Mouse (Mus musculus) heart, postnatal 36 days (tissue): Measurements from ENCODE around the gene Gm13289. TPM values are rescaled to one million over a fixed set of nuclear protein-coding genes. Genes with fewer than 3 reads are reported as not detected.
"Not testable (repeated sequence)": the region's sequence is repeated elsewhere in the genome, so short reads cannot be mapped to it uniquely, and the experiment has no call there.

Experiments used
- DNase-seq, 2 experiments: peaks; one replicate each; pipeline ENCODE4 v3.0.0; 2021 to 2022
- intact Hi-C: fragments of 180-260 bp; cut with DNase I; formaldehyde crosslinking; loops from one replicate; pipeline ENCODE4 v1.15.1; 2025
- total RNA-seq, 2 experiments: library from RNA; stranded (reverse); gene quantifications; 2 replicates each; pipeline ENCODE4 v1.2.3; 2021

Gene Gm13289
- total RNA-seq, result not detected

DNA sequence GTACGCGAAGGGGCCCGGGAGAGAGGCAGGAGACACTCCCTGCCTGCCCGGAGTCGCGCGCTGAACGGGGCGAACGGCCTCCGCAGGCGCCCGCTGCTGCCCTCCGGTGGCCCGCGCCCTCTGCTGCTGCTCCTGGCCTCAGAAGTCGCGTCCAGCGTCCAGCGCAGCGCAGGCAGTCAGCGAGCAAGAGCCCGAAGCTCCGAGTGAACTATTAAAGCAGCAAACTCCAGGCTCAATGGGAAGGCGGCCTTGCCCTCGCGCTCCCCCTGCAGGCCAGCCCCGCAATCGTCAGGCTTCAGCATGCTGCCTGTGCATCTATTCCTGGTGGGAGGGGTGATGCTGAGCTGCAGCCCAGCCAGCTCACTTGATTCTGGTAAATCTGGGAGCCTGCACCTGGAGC is at the start of gene Gm13289:
Gene Gm13289 (plus strand): TSS at position 301 of the 400 bp plus-strand sequence.
- intact Hi-C loops, DNase-seq: not testable (repeated sequence)

DNA sequence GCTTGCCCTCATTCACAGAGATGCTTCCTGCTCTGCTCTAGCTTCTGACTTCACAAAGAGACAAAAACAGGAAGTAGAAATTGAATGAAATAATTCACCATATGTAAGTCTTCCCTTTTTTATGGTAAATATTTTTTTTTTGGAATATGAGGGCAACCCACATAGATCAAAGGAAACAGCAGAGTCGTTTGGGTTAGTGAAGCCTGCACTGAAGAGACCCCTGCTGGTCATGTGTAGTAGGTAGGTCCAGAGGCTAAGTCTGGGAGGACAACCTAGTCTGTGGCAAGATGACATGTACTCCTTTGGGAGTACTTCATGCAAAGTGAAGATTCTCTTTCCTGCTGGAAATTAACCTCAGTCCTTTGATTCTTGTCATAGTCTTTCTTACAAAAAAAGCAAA is 49.4 kb upstream of the Gm13289 start:
- intact Hi-C loops, result loop anchor here (1.0 kb wide), 1 partner anchor 31 kb away; no protein-coding TSS in a partner anchor
- DNase-seq, result peak; percentile 32 to 40

DNA sequence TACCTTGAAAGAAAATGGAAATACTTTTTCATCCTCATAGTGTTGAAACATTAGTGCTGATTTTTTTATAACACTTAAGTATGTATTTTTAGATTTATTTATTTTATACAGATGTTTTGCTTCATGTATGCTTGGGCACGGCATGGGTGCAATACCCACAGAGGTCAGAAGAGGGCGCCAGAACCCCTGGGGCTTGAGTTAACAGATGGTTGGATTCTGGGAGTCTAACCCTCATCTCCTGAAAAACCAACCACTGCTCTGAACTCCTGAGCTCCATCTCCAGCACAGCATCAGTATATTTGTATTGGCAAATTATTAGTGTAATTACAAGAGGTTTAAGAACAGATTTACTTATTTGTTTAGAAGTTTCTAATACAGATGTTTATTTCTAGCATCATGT is 38.2 kb upstream of the Gm13289 start:
- DNase-seq, result peak; percentile 75 to 86
- intact Hi-C loops, result loop anchor here (1.0 kb wide), 1 partner anchor 19 kb away; no protein-coding TSS in a partner anchor

GRCm38 (mm10) chr4:88739036-88739435 is 37.7 kb upstream of the Gm13289 start:
- no peak for DNase-seq
- intact Hi-C loops, result no loop called here

- intact Hi-C loops, result loop anchor here (1.0 kb wide), 1 partner anchor 15 kb away; no protein-coding TSS in a partner anchor
- DNase-seq, result no peak
These were observed 35.3 kb upstream of the Gm13289 start for GRCm38 (mm10) chr4:88741426-88741825.

DNA sequence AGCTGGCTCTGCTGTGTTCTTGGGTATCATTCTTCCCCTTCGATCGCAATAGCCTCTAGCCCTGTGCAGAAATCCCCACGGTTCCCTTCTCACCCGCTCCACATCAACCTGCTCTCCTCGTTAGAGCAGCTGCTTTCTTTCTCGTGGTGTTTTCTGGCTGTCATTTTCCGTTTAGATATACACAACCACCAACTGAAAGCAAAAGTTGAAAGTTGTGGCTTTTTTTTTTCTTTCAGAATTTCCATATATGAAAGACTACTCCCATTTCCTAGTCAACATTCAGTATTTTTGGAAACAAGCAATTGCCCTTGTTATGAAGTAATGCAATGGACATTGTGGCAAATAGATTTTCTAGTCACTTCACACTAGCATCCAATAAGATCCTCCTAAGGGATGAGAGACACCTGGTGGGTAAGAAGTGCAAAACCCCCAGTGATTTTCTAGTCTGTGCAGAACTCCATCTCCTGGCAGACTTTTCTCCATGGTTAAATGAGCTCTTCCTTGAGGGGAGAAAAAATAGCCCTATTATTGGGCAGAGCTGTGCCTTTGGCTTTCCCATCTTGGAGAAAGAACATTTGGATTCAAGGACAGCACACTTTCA is 33.9 kb upstream of the Gm13289 start:
- DNase-seq, result no peak
- intact Hi-C loops, result no loop called here

DNA sequence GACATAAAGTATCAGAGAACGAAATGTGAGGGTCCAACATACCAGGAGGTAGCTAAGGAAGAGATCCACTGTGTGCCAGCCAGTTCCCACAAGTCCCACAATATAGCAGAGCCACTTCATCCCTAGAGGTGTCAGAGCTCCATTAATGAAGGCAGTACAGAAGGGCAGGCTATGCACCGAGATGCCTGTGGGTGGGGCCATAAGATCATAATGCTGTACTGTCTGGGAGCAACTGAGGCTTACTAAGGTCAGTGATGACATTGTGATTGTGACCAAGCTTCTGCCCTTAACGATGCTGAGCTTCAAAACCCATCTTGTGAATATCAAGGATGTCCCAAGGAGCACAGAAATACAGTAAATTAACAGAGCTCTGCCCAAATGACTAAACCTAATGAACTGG is 32.5 kb upstream of the Gm13289 start:
- no peak for DNase-seq
- intact Hi-C loops, result no loop called here

- intact Hi-C loops, result no loop called here
- DNase-seq, result no peak
These were observed 26.8 kb upstream of the Gm13289 start for GRCm38 (mm10) chr4:88749926-88750325.

DNA sequence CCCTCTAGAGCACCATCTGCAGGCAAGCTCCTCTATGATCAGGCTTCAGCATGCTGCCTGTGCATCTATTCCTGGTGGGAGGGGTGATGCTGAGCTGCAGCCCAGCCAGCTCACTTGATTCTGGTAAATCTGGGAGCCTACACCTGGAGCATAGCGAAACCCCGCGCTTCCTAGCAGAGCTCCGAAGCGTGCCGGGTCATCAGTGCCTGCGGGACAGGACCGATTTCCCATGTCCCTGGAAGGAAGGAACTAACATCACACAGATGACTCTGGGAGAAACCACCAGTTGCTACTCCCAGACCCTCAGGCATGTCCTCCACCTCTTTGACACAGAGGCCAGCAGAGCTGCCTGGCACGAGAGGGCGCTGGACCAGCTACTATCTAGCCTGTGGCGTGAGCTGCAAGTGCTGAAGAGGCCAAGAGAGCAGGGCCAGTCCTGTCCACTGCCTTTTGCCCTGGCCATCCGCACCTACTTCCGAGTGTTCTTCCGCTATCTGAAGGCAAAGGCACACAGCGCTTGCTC is 21.8 kb upstream of the Gm13289 start, which contains the start of gene Gm13271:
Gene Gm13271 (plus strand): TSS at position 51 of the 523 bp plus-strand sequence.
- intact Hi-C loops, result not testable (repeated sequence)
- peak; percentile 70 to 75 for DNase-seq

DNA sequence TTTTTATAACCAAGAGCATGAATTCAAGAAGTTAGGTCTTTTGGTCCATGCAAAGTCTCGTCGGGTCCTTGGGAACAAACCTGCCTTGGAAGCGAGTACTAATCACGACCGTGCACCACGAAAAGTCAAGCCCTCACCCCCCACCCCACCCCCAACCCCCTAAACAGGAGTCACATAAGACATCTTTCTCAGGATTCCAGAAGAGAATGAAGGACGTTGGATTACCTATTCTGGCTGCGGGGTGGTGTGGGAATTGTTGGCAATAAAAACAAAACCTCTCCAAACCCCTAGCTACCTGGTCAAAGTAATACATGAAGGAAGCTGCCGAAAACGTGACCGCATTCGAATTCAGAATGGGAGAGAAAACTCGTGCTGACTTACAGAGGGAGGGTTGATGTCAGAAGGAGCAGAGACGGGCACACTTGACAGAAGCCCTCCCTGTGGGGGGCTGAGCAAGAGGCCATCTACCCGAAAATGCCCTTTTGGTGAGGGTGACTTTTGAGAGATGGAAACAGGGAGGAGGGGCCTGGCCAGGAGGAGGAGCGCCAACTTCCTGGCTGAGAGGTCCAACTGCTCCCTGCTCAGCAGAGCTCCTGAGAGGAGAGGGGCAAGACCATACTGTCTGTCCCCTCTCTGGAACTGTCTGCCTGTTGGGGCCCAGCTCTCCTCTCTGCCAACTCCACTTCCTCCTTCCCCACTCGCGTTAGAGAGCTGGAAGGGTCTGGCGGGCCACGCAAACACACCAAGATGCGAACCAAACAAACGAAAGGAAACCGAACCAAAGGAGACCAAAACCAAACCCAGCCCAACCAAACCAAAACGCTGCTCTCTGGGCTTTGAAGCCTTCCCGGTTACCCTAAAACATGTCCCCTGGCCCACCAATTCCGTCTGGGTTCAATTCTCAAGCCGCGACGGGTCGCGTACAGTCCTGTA is 19.9 kb upstream of the Gm13289 start:
- peak; percentile 40 to 58 for DNase-seq
- intact Hi-C loops, result loop anchor here (1.0 kb wide), 2 partner anchors 16 to 19 kb away; no protein-coding TSS in a partner anchor

DNA sequence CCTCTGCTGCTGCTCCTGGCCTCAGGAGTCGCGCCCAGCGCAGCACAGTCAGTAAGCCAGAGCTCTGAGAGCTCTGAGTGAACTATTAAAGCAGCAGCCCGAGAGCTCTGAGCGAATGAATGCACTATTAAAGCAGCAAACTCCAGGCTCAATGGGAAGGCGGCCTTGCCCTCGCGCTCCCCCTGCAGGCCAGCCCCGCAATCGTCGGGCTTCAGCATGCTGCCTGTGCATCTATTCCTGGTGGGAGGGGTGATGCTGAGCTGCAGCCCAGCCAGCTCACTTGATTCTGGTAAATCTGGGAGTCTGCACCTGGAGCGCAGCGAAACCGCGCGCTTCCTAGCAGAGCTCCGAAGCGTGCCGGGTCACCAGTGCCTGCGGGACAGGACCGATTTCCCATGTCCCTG is 19.1 kb upstream of the Gm13289 start:
- peak; percentile 87 to 91 for DNase-seq
- intact Hi-C loops, result loop anchor here (1.0 kb wide), 1 partner anchor 19 kb away; no protein-coding TSS in a partner anchor

GRCm38 (mm10) chr4:88758751-88759150 is 18.0 kb upstream of the Gm13289 start:
- intact Hi-C loops, result not testable (repeated sequence)
- peak in 1 of 2 experiments; percentile 4 for DNase-seq

GRCm38 (mm10) chr4:88759610-88760268 is 17.0 kb upstream of the Gm13289 start, which contains the start of gene Gm13283:
TSS of gene Gm13283 (plus strand) at chr4:88760119.
- DNase-seq, result peak in 1 of 2 experiments; percentile 26
- intact Hi-C loops, result not testable (repeated sequence)

- peak; percentile 77 to 78 for DNase-seq
- intact Hi-C loops, result not testable (repeated sequence)
These were observed 16.3 kb upstream of the Gm13289 start for GRCm38 (mm10) chr4:88760431-88760830.

GRCm38 (mm10) chr4:88761776-88762175 is 14.9 kb upstream of the Gm13289 start:
- intact Hi-C loops, result not testable (repeated sequence)
- DNase-seq, result peak; percentile 51 to 59

- DNase-seq, result peak in 1 of 2 experiments; percentile 25
These were observed 14.4 kb upstream of the Gm13289 start for GRCm38 (mm10) chr4:88762341-88762740.

DNA sequence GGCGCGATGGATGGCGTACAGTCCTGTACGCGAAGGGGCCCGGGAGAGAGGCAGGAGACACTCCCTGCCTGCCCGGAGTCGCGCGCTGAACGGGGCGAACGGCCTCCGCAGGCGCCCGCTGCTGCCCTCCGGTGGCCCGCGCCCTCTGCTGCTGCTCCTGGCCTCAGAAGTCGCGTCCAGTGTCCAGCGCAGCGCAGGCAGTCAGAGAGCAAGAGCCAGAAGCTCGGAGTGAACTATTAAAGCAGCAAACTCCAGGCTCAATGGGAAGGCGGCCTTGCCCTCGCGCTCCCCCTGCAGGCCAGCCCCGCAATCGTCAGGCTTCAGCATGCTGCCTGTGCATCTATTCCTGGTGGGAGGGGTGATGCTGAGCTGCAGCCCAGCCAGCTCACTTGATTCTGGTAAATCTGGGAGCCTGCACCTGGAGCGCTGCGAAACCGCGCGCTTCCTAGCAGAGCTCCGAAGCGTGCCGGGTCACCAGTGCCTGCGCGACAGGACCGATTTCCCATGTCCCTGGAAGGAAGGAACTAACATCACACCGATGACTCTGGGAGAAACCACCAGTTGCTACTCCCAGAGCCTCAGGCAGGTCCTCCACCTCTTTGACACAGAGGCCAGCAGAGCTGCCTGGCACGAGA is 13.2 kb upstream of the Gm13289 start:
- intact Hi-C loops, result not testable (repeated sequence)
- peak; percentile 50 to 59 for DNase-seq

More at GRCm38 (mm10) chr4:88762341-88762740, 14.4 kb upstream of the Gm13289 start:
- intact Hi-C loops, result not testable (repeated sequence)

DNA sequence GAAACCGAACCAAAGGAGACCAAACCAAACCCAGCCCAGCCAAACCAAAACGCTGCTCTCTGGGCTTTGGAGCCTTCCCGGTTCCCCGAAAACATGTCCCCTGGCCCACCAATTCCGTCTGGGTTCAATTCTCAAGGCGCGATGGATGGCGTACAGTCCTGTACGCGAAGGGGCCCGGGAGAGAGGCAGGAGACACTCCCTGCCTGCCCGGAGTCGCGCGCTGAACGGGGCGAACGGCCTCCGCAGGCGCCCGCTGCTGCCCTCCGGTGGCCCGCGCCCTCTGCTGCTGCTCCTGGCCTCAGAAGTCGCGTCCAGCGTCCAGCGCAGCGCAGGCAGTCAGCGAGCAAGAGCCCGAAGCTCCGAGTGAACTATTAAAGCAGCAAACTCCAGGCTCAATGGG is 3.2 kb upstream of the Gm13289 start, which contains the start of gene Gm13290:
Gene Gm13290 (plus strand): TSS at position 301 of the 400 bp plus-strand sequence.
- intact Hi-C loops, DNase-seq: not testable (repeated sequence)

DNA sequence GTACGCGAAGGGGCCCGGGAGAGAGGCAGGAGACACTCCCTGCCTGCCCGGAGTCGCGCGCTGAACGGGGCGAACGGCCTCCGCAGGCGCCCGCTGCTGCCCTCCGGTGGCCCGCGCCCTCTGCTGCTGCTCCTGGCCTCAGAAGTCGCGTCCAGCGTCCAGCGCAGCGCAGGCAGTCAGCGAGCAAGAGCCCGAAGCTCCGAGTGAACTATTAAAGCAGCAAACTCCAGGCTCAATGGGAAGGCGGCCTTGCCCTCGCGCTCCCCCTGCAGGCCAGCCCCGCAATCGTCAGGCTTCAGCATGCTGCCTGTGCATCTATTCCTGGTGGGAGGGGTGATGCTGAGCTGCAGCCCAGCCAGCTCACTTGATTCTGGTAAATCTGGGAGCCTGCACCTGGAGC is 2.8 kb downstream of the Gm13289 start, which contains the start of gene Gm13272:
Gene Gm13272 (plus strand): TSS at position 301 of the 400 bp plus-strand sequence.
- intact Hi-C loops, DNase-seq: not testable (repeated sequence)
